Mouse (Mus musculus): Measurements from ENCODE around the gene Cat.

Gene Cat

GRCm38 (mm10) chr2:103484617-103485401, at the start of gene Cat:
Gene Cat, minus strand, starts transcription at chr2:103485160.
- peak; percentile 81 for DNase-seq (ENCODE audit: low spot score)

DNA sequence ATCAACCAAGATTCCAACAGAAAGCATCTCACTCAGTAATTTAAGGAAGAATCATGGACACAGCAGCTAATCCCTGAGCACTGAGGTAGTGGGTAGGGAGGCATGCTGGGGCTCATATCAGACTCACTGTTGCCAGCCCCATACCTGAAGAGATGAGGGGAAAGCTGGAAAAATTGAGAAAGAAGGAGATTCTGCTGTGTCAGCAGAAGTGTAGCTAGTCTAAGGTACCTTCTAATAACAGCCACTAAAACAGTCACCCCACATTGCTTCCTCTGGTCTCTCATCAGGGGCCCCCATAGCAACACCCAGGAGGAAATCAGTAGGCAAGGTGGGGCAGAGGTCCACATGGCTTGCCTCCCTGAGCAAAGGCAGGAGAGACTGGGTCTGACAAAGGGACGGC, 40.6 kb upstream of the Cat start:
- no peak for DNase-seq (ENCODE audit: low spot score)

DNA sequence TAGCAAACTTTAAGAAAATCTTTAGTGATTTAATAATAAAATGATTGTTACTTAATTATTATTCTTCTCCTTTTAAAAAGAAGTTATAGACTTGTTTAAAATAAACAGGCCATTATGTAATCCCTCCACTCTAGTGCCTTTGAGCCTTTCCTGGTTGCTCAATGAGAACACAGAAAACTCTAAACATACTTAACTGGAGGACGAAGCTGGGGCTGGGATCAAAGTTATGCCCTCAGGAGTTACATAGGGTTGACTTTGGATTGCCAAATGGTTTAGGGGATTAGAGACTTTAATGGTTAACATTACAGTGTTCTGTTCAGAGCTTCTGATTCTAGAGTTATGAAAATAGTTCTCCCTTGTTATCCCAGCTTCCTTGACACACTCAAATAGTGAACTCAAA, 31.5 kb upstream of the Cat start:
- no peak for DNase-seq (ENCODE audit: low spot score)

DNA sequence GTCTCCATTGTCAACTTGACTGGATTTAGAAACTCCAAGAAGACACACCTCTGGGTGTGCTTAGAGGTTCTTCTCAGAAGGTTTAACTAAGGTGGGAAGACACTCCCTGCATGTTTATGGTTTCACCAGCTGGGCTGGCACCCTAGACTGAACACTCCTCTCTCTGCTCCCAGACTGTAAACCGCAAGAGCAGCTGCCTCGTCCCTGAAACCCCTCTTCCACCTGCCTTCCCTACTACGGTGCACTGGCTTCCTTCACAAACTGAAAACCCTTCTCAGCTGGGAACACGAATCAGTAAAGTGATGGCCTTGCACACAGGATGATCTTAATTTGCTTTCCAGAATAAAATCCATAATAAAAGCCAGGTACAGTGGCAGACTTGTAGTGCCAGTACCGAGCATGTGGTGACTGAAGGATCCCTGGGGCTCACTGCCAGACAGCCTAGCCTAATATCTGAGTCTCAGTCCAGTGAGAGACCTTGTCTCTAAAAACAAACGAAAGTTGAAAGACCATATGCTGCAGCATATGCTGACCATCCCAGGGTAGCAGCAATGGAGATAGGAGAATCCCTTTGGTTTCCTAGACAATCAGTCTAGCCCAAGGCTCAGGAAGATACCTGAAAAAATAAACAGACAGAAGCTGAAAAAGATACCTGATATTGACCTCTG, 30.7 kb upstream of the Cat start:
- DNase-seq (ENCODE audit: low spot score): no peak

DNA sequence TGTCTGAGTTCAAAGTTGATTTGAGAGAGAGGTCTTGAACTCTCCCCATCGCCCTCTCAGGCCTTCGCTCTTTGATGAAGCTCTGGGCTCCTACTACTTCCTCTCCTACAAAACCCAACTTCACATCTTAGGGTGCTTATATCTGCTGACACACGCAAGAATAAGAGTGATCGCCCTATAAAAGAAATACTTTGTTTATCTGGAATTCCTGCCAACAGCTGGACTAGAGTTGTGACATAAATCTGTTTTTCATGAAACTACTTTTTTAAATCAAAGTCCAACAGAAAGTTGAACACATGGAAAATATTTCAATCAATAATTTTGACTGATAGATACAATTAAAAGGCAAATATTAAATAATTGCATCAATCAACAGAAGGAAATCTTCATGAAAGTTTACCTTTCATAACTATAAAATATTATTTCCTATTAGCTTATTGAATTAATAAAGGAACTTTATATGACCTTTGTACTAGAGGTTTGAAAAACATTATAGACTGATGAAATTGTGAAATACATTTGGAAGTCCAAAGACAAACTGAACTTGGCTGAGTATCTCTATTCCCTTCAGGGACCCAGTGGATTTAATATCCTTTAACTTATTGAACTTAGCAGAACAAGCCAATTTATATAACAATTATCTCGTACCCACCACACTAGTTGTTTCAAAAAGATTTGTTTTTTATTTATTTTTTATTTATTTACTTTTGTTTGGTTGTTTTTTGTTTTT, 27.3 kb upstream of the Cat start:
- DNase-seq (ENCODE audit: low spot score): no peak

GRCm38 (mm10) chr2:103511631-103512030, 26.7 kb upstream of the Cat start:
- no peak for DNase-seq (ENCODE audit: low spot score)

DNA sequence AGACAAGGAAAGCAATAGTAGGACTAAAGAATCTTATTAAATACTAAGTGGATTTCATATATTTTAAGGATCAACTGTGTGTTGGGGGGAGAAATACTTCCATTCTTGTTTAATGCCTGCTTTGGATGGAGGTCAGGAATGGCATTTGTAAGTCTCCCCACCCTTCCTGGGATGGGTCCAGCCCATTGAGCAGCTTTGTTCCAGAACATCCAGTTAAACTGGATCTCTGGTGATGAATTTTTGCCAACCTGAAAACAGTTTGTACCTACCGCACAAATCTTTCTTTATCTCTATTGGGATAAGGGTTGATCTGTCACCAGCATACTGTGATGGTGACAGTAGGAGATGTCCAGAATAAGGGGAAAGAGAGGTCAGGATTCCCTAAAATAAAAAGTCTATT, 26.1 kb upstream of the Cat start:
- DNase-seq (ENCODE audit: low spot score): no peak

GRCm38 (mm10) chr2:103507651-103508050, 22.7 kb upstream of the Cat start:
- no peak for DNase-seq (ENCODE audit: low spot score)

DNA sequence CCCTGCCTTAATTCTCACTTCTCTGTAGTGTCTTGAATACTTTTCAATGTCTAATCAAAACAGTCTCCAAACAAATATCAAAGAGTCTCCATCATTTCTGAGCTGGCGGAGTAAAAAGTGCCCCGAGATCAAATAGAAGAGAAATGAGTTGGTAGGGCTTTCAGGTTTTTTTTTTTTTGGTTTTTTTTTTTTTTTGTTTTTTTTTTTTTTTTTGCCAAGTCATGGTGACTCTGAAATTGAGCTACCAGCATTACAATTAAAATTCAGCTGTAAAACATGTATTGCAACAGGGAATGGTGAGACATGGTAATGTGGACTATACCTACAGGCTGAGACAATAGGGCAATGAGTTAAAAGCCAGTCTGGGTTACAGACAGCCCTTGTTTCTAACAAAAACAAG, 21.0 kb upstream of the Cat start:
- DNase-seq (ENCODE audit: low spot score): no peak

GRCm38 (mm10) chr2:103504463-103504862, 19.5 kb upstream of the Cat start:
- DNase-seq (ENCODE audit: low spot score): no peak

- no peak for DNase-seq (ENCODE audit: low spot score)
Observed at GRCm38 (mm10) chr2:103500769-103501168, 15.8 kb upstream of the Cat start.

- DNase-seq (ENCODE audit: low spot score): no peak
Observed at GRCm38 (mm10) chr2:103495633-103496418, 10.9 kb upstream of the Cat start.

GRCm38 (mm10) chr2:103493827-103494226, 8.9 kb upstream of the Cat start:
- no peak for DNase-seq (ENCODE audit: low spot score)

GRCm38 (mm10) chr2:103492526-103492925, 7.6 kb upstream of the Cat start:
- DNase-seq (ENCODE audit: low spot score): no peak

- no peak for DNase-seq (ENCODE audit: low spot score)
Observed at GRCm38 (mm10) chr2:103483986-103484520, 907 bp downstream of the Cat start.

- no peak for DNase-seq (ENCODE audit: low spot score)
Observed at GRCm38 (mm10) chr2:103483289-103483985, 1.5 kb downstream of the Cat start.

GRCm38 (mm10) chr2:103481314-103482231, 3.4 kb downstream of the Cat start:
- no peak for DNase-seq (ENCODE audit: low spot score)

DNA sequence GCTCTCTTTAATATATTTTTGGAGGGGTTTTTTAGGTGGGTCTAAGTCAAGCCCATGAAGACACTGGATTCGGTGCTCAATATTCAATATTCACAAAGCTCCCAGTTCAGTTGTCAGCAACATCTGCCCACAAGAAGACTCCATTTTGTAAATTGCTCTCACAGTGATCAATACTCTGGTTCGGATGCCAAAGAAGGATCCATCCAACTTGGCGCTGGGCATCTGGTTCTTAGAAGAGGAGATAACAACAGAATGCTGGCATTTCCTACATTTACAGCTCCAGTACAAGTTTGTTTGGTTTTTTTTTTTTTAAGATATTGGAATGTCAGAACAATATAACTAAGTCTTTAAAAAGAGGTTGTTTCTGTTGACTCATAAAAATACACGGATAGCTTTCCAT, 4.1 kb downstream of the Cat start:
- no peak for DNase-seq (ENCODE audit: low spot score)

- no peak for DNase-seq (ENCODE audit: low spot score)
Observed at GRCm38 (mm10) chr2:103480240-103480639, 4.7 kb downstream of the Cat start.

- DNase-seq (ENCODE audit: low spot score): no peak
Observed at GRCm38 (mm10) chr2:103478326-103478725, 6.6 kb downstream of the Cat start.

Data from urinary bladder, postnatal 10 days (tissue).